Mouse (Mus musculus): ENCODE data around the gene Ptgfrn.

- no peak for TF ChIP-seq CTCF (IDR thresholded peaks at IDR 0.05)
- TF ChIP-seq POLR2A (IDR thresholded peaks at IDR 0.05; ENCODE audit: insufficient read depth, low read depth, low read length), result no peak
- TF ChIP-seq EP300 (IDR thresholded peaks at IDR 0.05; ENCODE audit: insufficient read depth, low read depth, low read length), result no peak
These were observed 8.0 kb downstream of the Ptgfrn start for GRCm38 (mm10) chr3:101102106-101102505.
